In genomic region chr4:102087091-102087565, GRCm38 (mm10) we compare ENCODE assay signal across 8 mouse cellular contexts. TPM values are rescaled to one million over a fixed set of nuclear protein-coding genes. Genes with fewer than 3 reads are reported as not detected.
DNase-seq lines count a peak whose midpoint lies in the region; ATAC-seq and TF ChIP-seq lines count a peak whose summit lies in the region.

Pde4b (plus strand) TSS chr4:102087543.

- no peaks in the 10 kb centered on the region for H3K9me3 ChIP-seq in lung, embryonic 14.5 days (ENCODE audit: low read depth, low read length)
- no peaks in the 10 kb centered on the region for H3K9me3 ChIP-seq in heart, embryonic 10.5 days
- H3K9me3 ChIP-seq in midbrain, embryonic 16.5 days (replicated peaks; ENCODE audit: control insufficient read depth, low read length, poor library complexity, severe bottlenecking): no peaks in the 10 kb centered on the region

- peak within 1 kb of the TSS; percentile 44 for H3K9ac ChIP-seq in lung, embryonic 14.5 days
- H3K9ac ChIP-seq in midbrain, embryonic 16.5 days (ENCODE audit: low read depth, low read length): peak within 1 kb of the TSS; percentile 85

- DNase-seq in lung, embryonic 14.5 days: peak; percentile 8
- no peak for DNase-seq in lung, postnatal 4 days
- peak; percentile 25 for DNase-seq in embryo, embryonic 10 days (ENCODE audit: low spot score)
- DNase-seq in heart, embryonic 10.5 days (ENCODE audit: low spot score): no peak
- no peak for DNase-seq in layer of hippocampus, postnatal 36 days
- no peak for DNase-seq in right cerebral cortex, adult 18-20 months
- DNase-seq in lung, postnatal 25 days (ENCODE audit: low spot score): no peak

- no peak for TF ChIP-seq CTCF in lung, embryonic 14.5 days (IDR thresholded peaks at IDR 0.05; ENCODE audit: low read depth)

- ATAC-seq in lung, embryonic 14.5 days (ENCODE audit: insufficient read depth): peak; percentile 73
- peak; percentile 73 for ATAC-seq in midbrain, embryonic 16.5 days

- no peaks in the 10 kb centered on the region for H3K36me3 ChIP-seq in lung, embryonic 14.5 days (ENCODE audit: insufficient read depth)
- H3K36me3 ChIP-seq in heart, embryonic 10.5 days: no peaks in the 10 kb centered on the region
- H3K36me3 ChIP-seq in midbrain, embryonic 16.5 days (ENCODE audit: control insufficient read depth, insufficient read depth, low read length): no peaks in the 10 kb centered on the region

- peak within 1 kb of the TSS; percentile 97 for H3K4me2 ChIP-seq in lung, embryonic 14.5 days
- H3K4me2 ChIP-seq in midbrain, embryonic 16.5 days (ENCODE audit: low read length): peak within 1 kb of the TSS; percentile 74

- H3K27ac ChIP-seq in lung, embryonic 14.5 days (ENCODE audit: low read depth): no peak within 1 kb of the TSS
- H3K27ac ChIP-seq in heart, embryonic 10.5 days: peak within 1 kb of the TSS; percentile 78
- peak within 1 kb of the TSS; percentile 69 for H3K27ac ChIP-seq in midbrain, embryonic 16.5 days (ENCODE audit: low read length)

- no peaks in the 10 kb centered on the region for H3K4me1 ChIP-seq in lung, embryonic 14.5 days (ENCODE audit: insufficient read depth)
- H3K4me1 ChIP-seq in heart, embryonic 10.5 days: peaks cover 11% of the 10 kb centered on the region; the same call in 1 of the 2 replicates
- H3K4me1 ChIP-seq in midbrain, embryonic 16.5 days (ENCODE audit: control insufficient read depth, insufficient read depth, low read length): no peaks in the 10 kb centered on the region; the same call in 1 of the 2 replicates

- peak within 1 kb of the TSS; percentile 53 for H3K4me3 ChIP-seq in lung, embryonic 14.5 days (ENCODE audit: low read depth, low read length)
- H3K4me3 ChIP-seq in heart, embryonic 10.5 days: peak within 1 kb of the TSS; percentile 80
- H3K4me3 ChIP-seq in midbrain, embryonic 16.5 days (ENCODE audit: low read depth, low read length): peak within 1 kb of the TSS; percentile 73

- peaks cover 28% of the 10 kb centered on the region; the same call in 1 of the 2 replicates for H3K27me3 ChIP-seq in lung, embryonic 14.5 days (ENCODE audit: insufficient read depth, low read length)
- peaks cover 43% of the 10 kb centered on the region for H3K27me3 ChIP-seq in heart, embryonic 10.5 days (ENCODE audit: insufficient read depth, poor library complexity, severe bottlenecking)
- H3K27me3 ChIP-seq in midbrain, embryonic 16.5 days (ENCODE audit: control insufficient read depth, insufficient read depth, low read depth, low read length): no peaks in the 10 kb centered on the region

- WGBS in lung, embryonic 14.5 days: 7% methylated on average over 11 of the region's 11 CpGs
- WGBS in heart, embryonic 10.5 days: 11% methylated on average over 11 of the region's 11 CpGs
- 7% methylated on average over 11 of the region's 11 CpGs for WGBS in midbrain, embryonic 16.5 days

RNA-seq across cellular contexts. Expression of gene Pde4b, which starts in this region (rescaled TPM):
- 25.7 and 28.3 TPM in 2 replicates for polyA plus RNA-seq in lung, embryonic 14.5 days (2014; fragmentation: Nextera tagmentation; extraction: Ambion mirVana)
- 13.9 and 20.3 TPM in 2 replicates for polyA plus RNA-seq in heart, embryonic 10.5 days (2016; fragmentation: Nextera tagmentation; extraction: Ambion mirVana)
- 10 to 100 TPM; 65.7 to 71.9 TPM for total RNA-seq in layer of hippocampus, postnatal 36 days (2021)
- 62.5 and 64.5 TPM in 2 replicates for polyA plus RNA-seq in midbrain, embryonic 16.5 days (2015; fragmentation: Nextera tagmentation; extraction: Ambion mirVana)

Comparison
In these comparisons a context has a peak if more than half of its experiments do, and no peak if none do; other contexts are left out.
1. DNase-seq: peak in lung, embryonic 14.5 days (single experiment) and embryo, embryonic 10 days (single experiment); none in lung, postnatal 4 days (0 of 2), heart, embryonic 10.5 days (single experiment), layer of hippocampus, postnatal 36 days (0 of 2), right cerebral cortex, adult 18-20 months (single experiment) and lung, postnatal 25 days (single experiment).
2. Peak in every context shown above with its lines, with median percentiles within 50 percentile points of each other: H3K4me3 ChIP-seq.